Mouse (Mus musculus): ENCODE measurements around the gene Icos. TPM values are rescaled to one million over a fixed set of nuclear protein-coding genes. Genes with fewer than 3 reads are reported as not detected.

Gene Icos
- polyA plus RNA-seq, 1 experiment from 2014 or later: 0.55 TPM

GRCm38 (mm10) chr1:60970846-60971245, 6.9 kb upstream of the Icos start:
- H3K4me1 ChIP-seq: no peaks in the 10 kb centered on the region
- no peaks in the 10 kb centered on the region for H3K27me3 ChIP-seq (replicated peaks)
- H3K4me3 ChIP-seq (replicated peaks): no peak overlapping the region
- WGBS: 84% methylated on average over 1 of the region's 1 CpGs
- H3K27ac ChIP-seq: no peak overlapping the region
- no peak for ATAC-seq (ENCODE audit: insufficient read depth, low FRiP score, low read depth)
- H3K9ac ChIP-seq: no peak overlapping the region
- H3K9me3 ChIP-seq: no peaks in the 10 kb centered on the region
- H3K36me3 ChIP-seq: no peaks in the 10 kb centered on the region
- no peak overlapping the region for H3K4me2 ChIP-seq

GRCm38 (mm10) chr1:60974221-60974620, 3.5 kb upstream of the Icos start:
- H3K27me3 ChIP-seq (replicated peaks): no peaks in the 10 kb centered on the region
- H3K9ac ChIP-seq: no peak overlapping the region
- 80% methylated on average over 3 of the region's 3 CpGs for WGBS
- no peaks in the 10 kb centered on the region for H3K36me3 ChIP-seq
- H3K4me3 ChIP-seq (replicated peaks): no peak overlapping the region
- no peaks in the 10 kb centered on the region for H3K4me1 ChIP-seq
- no peaks in the 10 kb centered on the region for H3K9me3 ChIP-seq
- no peak for ATAC-seq (ENCODE audit: insufficient read depth, low FRiP score, low read depth)
- no peak overlapping the region for H3K4me2 ChIP-seq
- no peak overlapping the region for H3K27ac ChIP-seq

GRCm38 (mm10) chr1:60975646-60976294, 2.0 kb upstream of the Icos start:
- H3K4me1 ChIP-seq: no peaks in the 10 kb centered on the region
- no peaks in the 10 kb centered on the region for H3K27me3 ChIP-seq (replicated peaks)
- no peak overlapping the region for H3K4me3 ChIP-seq (replicated peaks)
- no peaks in the 10 kb centered on the region for H3K36me3 ChIP-seq
- no peak for ATAC-seq (ENCODE audit: insufficient read depth, low FRiP score, low read depth)
- no peaks in the 10 kb centered on the region for H3K9me3 ChIP-seq
- H3K27ac ChIP-seq: no peak overlapping the region
- no peak overlapping the region for H3K4me2 ChIP-seq
- no peak overlapping the region for H3K9ac ChIP-seq
- WGBS: 84% methylated on average over 5 of the region's 5 CpGs

GRCm38 (mm10) chr1:60979126-60979842, 1.6 kb downstream of the Icos start:
- no peak overlapping the region for H3K27ac ChIP-seq
- no peaks in the 10 kb centered on the region for H3K36me3 ChIP-seq
- no peaks in the 10 kb centered on the region for H3K4me1 ChIP-seq
- no peak overlapping the region for H3K9ac ChIP-seq
- no peak overlapping the region for H3K4me3 ChIP-seq (replicated peaks)
- no peak overlapping the region for H3K4me2 ChIP-seq
- H3K9me3 ChIP-seq: no peaks in the 10 kb centered on the region
- H3K27me3 ChIP-seq (replicated peaks): no peaks in the 10 kb centered on the region
- WGBS: 58% methylated on average over 7 of the region's 7 CpGs
- no peak for ATAC-seq (ENCODE audit: insufficient read depth, low FRiP score, low read depth)

- Histone ChIP-seq H3K27ac (no peak overlapping the region), H3K4me1 (no peaks in the 10 kb centered on the region), H3K4me2 (no peak overlapping the region), H3K9me3 (no peaks in the 10 kb centered on the region), H3K27me3 (replicated peaks) (no peaks in the 10 kb centered on the region), H3K9ac (no peak overlapping the region), H3K36me3 (no peaks in the 10 kb centered on the region), H3K4me3 (replicated peaks) (no peak overlapping the region)
- 76% methylated on average over 2 of the region's 2 CpGs for WGBS
- ATAC-seq (ENCODE audit: insufficient read depth, low FRiP score, low read depth): no peak
Observed at GRCm38 (mm10) chr1:60979843-60980235, 2.1 kb downstream of the Icos start.

GRCm38 (mm10) chr1:60985075-60985474, 7.3 kb downstream of the Icos start:
- H3K9me3 ChIP-seq: no peaks in the 10 kb centered on the region
- H3K4me3 ChIP-seq (replicated peaks): no peak overlapping the region
- no peaks in the 10 kb centered on the region for H3K36me3 ChIP-seq
- no peaks in the 10 kb centered on the region for H3K4me1 ChIP-seq
- no peak overlapping the region for H3K27ac ChIP-seq
- 46% methylated on average over 2 of the region's 2 CpGs for WGBS
- ATAC-seq (ENCODE audit: insufficient read depth, low FRiP score, low read depth): no peak
- no peaks in the 10 kb centered on the region for H3K27me3 ChIP-seq (replicated peaks)
- no peak overlapping the region for H3K4me2 ChIP-seq
- H3K9ac ChIP-seq: no peak overlapping the region

- Histone ChIP-seq H3K4me1 (no peaks in the 10 kb centered on the region), H3K36me3 (no peaks in the 10 kb centered on the region), H3K4me3 (replicated peaks) (no peak overlapping the region), H3K4me2 (no peak overlapping the region), H3K9me3 (no peaks in the 10 kb centered on the region), H3K9ac (no peak overlapping the region), H3K27ac (no peak overlapping the region), H3K27me3 (replicated peaks) (no peaks in the 10 kb centered on the region)
- WGBS: 59% methylated on average over 5 of the region's 5 CpGs
- no peak for ATAC-seq (ENCODE audit: insufficient read depth, low FRiP score, low read depth)
Observed at GRCm38 (mm10) chr1:60986141-60986540, 8.4 kb downstream of the Icos start.

GRCm38 (mm10) chr1:60989086-60989485, 11.4 kb downstream of the Icos start:
- H3K4me2 ChIP-seq: no peak overlapping the region
- ATAC-seq (ENCODE audit: insufficient read depth, low FRiP score, low read depth): no peak
- no peaks in the 10 kb centered on the region for H3K9me3 ChIP-seq
- no peaks in the 10 kb centered on the region for H3K36me3 ChIP-seq
- no peak overlapping the region for H3K9ac ChIP-seq
- no peaks in the 10 kb centered on the region for H3K27me3 ChIP-seq (replicated peaks)
- H3K27ac ChIP-seq: no peak overlapping the region
- WGBS: 84% methylated on average over 5 of the region's 5 CpGs
- no peak overlapping the region for H3K4me3 ChIP-seq (replicated peaks)
- no peaks in the 10 kb centered on the region for H3K4me1 ChIP-seq

- no peak overlapping the region for H3K9ac ChIP-seq
- no peaks in the 10 kb centered on the region for H3K36me3 ChIP-seq
- no peak for ATAC-seq (ENCODE audit: insufficient read depth, low FRiP score, low read depth)
- no peak overlapping the region for H3K4me3 ChIP-seq (replicated peaks)
- H3K27ac ChIP-seq: no peak overlapping the region
- WGBS: 59% methylated on average over 8 of the region's 8 CpGs
- no peak overlapping the region for H3K4me2 ChIP-seq
- no peaks in the 10 kb centered on the region for H3K4me1 ChIP-seq
- no peaks in the 10 kb centered on the region for H3K27me3 ChIP-seq (replicated peaks)
- no peaks in the 10 kb centered on the region for H3K9me3 ChIP-seq
Observed at GRCm38 (mm10) chr1:60990305-60990704, 12.6 kb downstream of the Icos start.

GRCm38 (mm10) chr1:60998008-60998557, 20.4 kb downstream of the Icos start:
- Histone ChIP-seq H3K9ac (no peak overlapping the region), H3K4me1 (no peaks in the 10 kb centered on the region), H3K27ac (no peak overlapping the region), H3K4me2 (no peak overlapping the region), H3K27me3 (replicated peaks) (no peaks in the 10 kb centered on the region), H3K9me3 (no peaks in the 10 kb centered on the region), H3K36me3 (no peaks in the 10 kb centered on the region), H3K4me3 (replicated peaks) (no peak overlapping the region)
- 70% methylated on average over 3 of the region's 3 CpGs for WGBS
- ATAC-seq (ENCODE audit: insufficient read depth, low FRiP score, low read depth): no peak

- no peak overlapping the region for H3K4me3 ChIP-seq (replicated peaks)
- no peak for ATAC-seq (ENCODE audit: insufficient read depth, low FRiP score, low read depth)
- H3K27ac ChIP-seq: no peak overlapping the region
- no peaks in the 10 kb centered on the region for H3K9me3 ChIP-seq
- WGBS: 39% methylated on average over 2 of the region's 2 CpGs
- H3K9ac ChIP-seq: no peak overlapping the region
- no peaks in the 10 kb centered on the region for H3K4me1 ChIP-seq
- H3K36me3 ChIP-seq: no peaks in the 10 kb centered on the region
- H3K27me3 ChIP-seq (replicated peaks): no peaks in the 10 kb centered on the region
- no peak overlapping the region for H3K4me2 ChIP-seq
Observed at GRCm38 (mm10) chr1:60998689-60999088, 21.0 kb downstream of the Icos start.

- no peak for ATAC-seq (ENCODE audit: insufficient read depth, low FRiP score, low read depth)
- Histone ChIP-seq H3K27ac (no peak overlapping the region), H3K27me3 (replicated peaks) (no peaks in the 10 kb centered on the region), H3K36me3 (no peaks in the 10 kb centered on the region), H3K4me1 (no peaks in the 10 kb centered on the region), H3K9me3 (no peaks in the 10 kb centered on the region), H3K4me3 (replicated peaks) (no peak overlapping the region), H3K4me2 (no peak overlapping the region), H3K9ac (no peak overlapping the region)
- 89% methylated on average over 7 of the region's 7 CpGs for WGBS
Observed at GRCm38 (mm10) chr1:61001786-61002354, 24.1 kb downstream of the Icos start.
